Mouse (Mus musculus) frontal cortex, adult 2 months (tissue): ENCODE data around the gene Snx9. TPM values are rescaled to one million over a fixed set of nuclear protein-coding genes. Genes with fewer than 3 reads are reported as not detected.

Experiments used
- DNase-seq, 2 experiments: peaks; one replicate each; pipeline ENCODE4 v3.0.0; 2022; ENCODE audit warnings: low spot score in 1 of 2; ENCODE audit errors: extremely low spot score in 1 of 2
- polyA plus RNA-seq: library from polyadenylated mRNA; depleted of rRNA; stranded (reverse); fragments of >200 nt; gene quantifications from 2 replicates; pipeline ENCODE4 v1.2.3, GENCODE M21; 2012

Gene Snx9
- polyA plus RNA-seq, 1 experiment, result 12.3 TPM

GRCm38 (mm10) chr17:5805935-5806334 lies 35.2 kb upstream of the Snx9 start:
- DNase-seq, result no peak

GRCm38 (mm10) chr17:5806823-5807222 lies 34.3 kb upstream of the Snx9 start:
- DNase-seq, result no peak

GRCm38 (mm10) chr17:5807847-5808386 lies 33.2 kb upstream of the Snx9 start:
- DNase-seq, result no peak

- DNase-seq, result no peak
These were observed 27.1 kb upstream of the Snx9 start for GRCm38 (mm10) chr17:5813863-5814640.

GRCm38 (mm10) chr17:5814641-5814920 lies 26.5 kb upstream of the Snx9 start:
- no peak for DNase-seq

- DNase-seq, result no peak
These were observed 23.3 kb upstream of the Snx9 start for GRCm38 (mm10) chr17:5817871-5818270.

- DNase-seq, result no peak
These were observed 22.0 kb upstream of the Snx9 start for GRCm38 (mm10) chr17:5819105-5819504.

GRCm38 (mm10) chr17:5819799-5820201 lies 21.3 kb upstream of the Snx9 start:
- DNase-seq, result no peak

- peak in 1 of 2 experiments; percentile 54 for DNase-seq
These were observed 18.6 kb upstream of the Snx9 start for GRCm38 (mm10) chr17:5822541-5822940.

- DNase-seq, result no peak
These were observed 18.1 kb upstream of the Snx9 start for GRCm38 (mm10) chr17:5823032-5823431.

GRCm38 (mm10) chr17:5827836-5828582 lies 13.1 kb upstream of the Snx9 start:
- no peak for DNase-seq

GRCm38 (mm10) chr17:5828583-5828836 lies 12.6 kb upstream of the Snx9 start:
- DNase-seq, result no peak

GRCm38 (mm10) chr17:5828944-5829343 lies 12.2 kb upstream of the Snx9 start:
- no peak for DNase-seq

GRCm38 (mm10) chr17:5829930-5830329 lies 11.2 kb upstream of the Snx9 start:
- DNase-seq, result no peak

- no peak for DNase-seq
These were observed 10.7 kb upstream of the Snx9 start for GRCm38 (mm10) chr17:5830382-5830781.

- no peak for DNase-seq
These were observed 10.3 kb upstream of the Snx9 start for GRCm38 (mm10) chr17:5830832-5831231.

- no peak for DNase-seq
These were observed 9.8 kb upstream of the Snx9 start for GRCm38 (mm10) chr17:5831257-5831806.

- DNase-seq, result no peak
These were observed 7.0 kb upstream of the Snx9 start for GRCm38 (mm10) chr17:5834166-5834565.

GRCm38 (mm10) chr17:5834798-5835328 lies 6.3 kb upstream of the Snx9 start:
- no peak for DNase-seq

GRCm38 (mm10) chr17:5839549-5840240 lies 1.4 kb upstream of the Snx9 start:
- no peak for DNase-seq

- DNase-seq, result peak in 1 of 2 experiments; percentile 16
These were observed 490 bp upstream of the Snx9 start for GRCm38 (mm10) chr17:5840550-5841127.
